Mouse (Mus musculus): Measurements from ENCODE around the gene Lnx2. TPM values are rescaled to one million over a fixed set of nuclear protein-coding genes. Genes with fewer than 3 reads are reported as not detected.

Gene Lnx2
- polyA plus RNA-seq, 1 experiment from 2014 or later: 4.2 TPM

DNA sequence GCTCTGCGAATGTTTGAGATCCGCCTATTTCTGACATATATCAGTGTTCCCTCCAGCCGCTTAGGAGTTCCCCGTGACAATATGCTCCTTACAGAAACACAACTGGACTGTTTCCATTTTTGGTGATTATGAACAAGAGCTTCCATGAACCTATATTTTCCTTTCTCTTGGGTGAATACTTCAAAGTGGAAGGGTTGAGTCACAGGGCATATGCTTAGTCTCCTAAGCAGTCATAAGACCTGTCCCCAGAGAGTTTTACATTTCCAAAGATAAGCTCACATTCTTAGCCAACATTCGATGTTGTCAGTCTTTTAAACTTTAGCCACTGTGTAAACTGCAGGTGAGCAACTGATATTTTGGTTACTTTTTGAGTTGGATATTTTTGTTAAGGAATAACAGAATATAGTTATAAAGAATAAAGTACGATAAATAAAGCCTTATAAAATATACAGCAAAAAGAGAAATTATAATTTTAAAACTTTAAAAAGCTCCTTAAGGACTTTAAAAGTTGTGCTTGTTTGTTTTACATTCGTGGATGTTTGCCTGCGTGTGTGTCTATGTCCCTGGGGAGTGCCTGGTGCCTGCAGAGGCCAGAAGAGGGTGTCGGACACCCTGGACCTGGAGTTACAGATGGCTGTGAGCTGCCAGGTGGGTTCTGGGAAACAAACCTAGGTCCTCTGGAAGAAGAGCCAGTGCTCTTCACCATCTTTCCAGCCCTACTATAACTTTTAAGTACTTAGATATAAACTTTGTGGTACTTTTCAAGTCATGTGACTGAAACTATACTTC is 18.6 kb downstream of the Lnx2 start:
- Histone ChIP-seq H3K27me3 (replicated peaks) (no peaks in the 10 kb centered on the region), H3K9ac (replicated peaks) (no peak overlapping the region), H3K4me3 (replicated peaks) (no peak overlapping the region), H3K4me2 (no peak overlapping the region), H3K9me3 (replicated peaks) (no peaks in the 10 kb centered on the region), H3K27ac (replicated peaks) (no peak overlapping the region), H3K36me3 (no peaks in the 10 kb centered on the region), H3K4me1 (no peaks in the 10 kb centered on the region)
- WGBS: 90% methylated on average over 9 of the region's 9 CpGs
- ATAC-seq (ENCODE audit: low FRiP score): no peak

DNA sequence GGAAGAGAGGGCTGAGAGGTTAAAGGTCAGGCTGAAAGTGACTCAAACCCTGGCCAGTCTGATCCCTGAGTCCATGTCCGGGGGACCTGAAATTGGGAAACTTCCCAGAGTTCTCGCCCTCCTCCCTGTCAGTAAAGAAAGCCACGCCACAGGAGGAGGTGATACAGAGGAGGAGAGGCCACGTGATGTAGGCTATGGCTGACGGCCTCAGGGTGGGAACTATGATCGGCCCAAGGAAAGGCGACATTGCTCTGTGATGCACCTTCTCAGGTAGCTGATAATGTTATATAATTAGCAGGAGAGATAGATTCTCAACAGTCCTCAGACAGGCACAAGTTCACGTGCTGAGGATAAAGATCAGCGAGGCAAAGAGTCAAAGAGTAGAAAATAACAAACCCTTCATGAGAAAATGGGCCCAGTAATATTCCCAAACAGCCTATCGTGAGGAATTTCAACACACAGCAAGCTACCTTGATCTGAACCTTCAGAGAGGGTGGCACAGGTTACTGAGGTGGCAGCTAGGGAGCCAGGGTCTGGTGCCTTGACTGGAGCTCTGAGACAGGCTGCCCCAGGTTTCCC is 19.6 kb downstream of the Lnx2 start:
- H3K9ac ChIP-seq (replicated peaks): no peak overlapping the region
- ATAC-seq (ENCODE audit: low FRiP score): no peak
- H3K4me3 ChIP-seq (replicated peaks): no peak overlapping the region
- no peaks in the 10 kb centered on the region for H3K27me3 ChIP-seq (replicated peaks)
- peaks cover 7% of the 10 kb centered on the region for H3K4me1 ChIP-seq
- H3K36me3 ChIP-seq: no peaks in the 10 kb centered on the region
- H3K27ac ChIP-seq (replicated peaks): no peak overlapping the region
- 92% methylated on average over 10 of the region's 10 CpGs for WGBS
- no peak overlapping the region for H3K4me2 ChIP-seq
- H3K9me3 ChIP-seq (replicated peaks): no peaks in the 10 kb centered on the region

DNA sequence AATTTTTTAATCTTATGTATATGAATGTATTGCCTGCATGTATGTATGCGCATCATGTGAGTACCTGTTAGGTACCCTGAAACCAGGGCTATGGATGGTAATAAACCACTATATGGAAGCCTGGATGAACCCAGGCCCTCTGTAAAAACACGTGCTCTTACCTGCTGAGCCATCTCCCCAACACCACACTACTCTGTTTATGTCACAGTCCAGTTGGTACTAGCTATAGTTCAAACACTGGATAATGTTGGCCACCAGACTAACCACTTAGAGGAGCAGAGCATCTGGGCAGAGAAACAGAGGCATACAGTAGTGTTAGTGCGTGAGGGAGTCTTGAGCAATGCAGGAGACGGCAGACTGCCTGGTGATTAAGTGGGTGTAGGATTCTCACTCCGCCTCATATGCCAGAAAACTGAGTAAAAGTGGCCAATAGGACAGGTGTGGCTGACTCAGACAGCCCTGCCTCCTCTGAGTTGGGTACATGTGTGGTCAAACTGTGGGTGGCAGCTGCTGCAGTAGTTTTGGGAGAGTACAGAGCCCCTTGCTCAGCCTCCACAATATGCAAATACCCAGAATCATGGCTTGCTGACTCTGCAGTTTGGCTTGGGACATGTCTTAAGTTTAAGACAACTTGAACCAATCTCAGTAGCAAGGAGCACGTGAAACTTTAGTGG is 20.7 kb downstream of the Lnx2 start:
- no peak for ATAC-seq (ENCODE audit: low FRiP score)
- no peak overlapping the region for H3K4me3 ChIP-seq (replicated peaks)
- no peaks in the 10 kb centered on the region for H3K36me3 ChIP-seq
- 86% methylated on average over 6 of the region's 6 CpGs for WGBS
- H3K9ac ChIP-seq (replicated peaks): no peak overlapping the region
- H3K27ac ChIP-seq (replicated peaks): no peak overlapping the region
- no peak overlapping the region for H3K4me2 ChIP-seq
- no peaks in the 10 kb centered on the region for H3K27me3 ChIP-seq (replicated peaks)
- H3K9me3 ChIP-seq (replicated peaks): no peaks in the 10 kb centered on the region
- H3K4me1 ChIP-seq: peaks cover 15% of the 10 kb centered on the region

DNA sequence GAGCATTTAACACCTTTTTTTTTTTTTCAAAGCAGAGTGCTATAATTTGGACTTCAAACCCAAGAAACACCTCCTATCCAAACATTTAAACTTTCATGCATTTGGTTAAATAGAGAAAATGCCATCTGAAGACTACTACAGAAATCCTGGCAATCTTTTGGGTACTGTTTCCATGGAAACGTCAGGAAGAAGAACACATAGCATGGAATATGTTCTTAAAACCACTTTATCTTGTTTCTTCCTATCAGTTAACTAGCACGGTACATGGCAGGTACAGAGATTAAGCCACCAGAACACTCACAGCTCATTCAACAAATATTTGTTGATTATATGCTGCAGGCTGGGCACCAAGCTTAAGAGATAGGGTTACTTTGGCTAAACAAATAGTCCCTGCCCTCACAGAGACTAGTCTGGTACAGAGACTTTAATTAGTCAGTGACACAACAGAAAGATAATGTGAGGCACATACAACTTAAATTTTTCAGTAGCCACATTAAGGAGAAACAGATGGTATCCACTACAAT is 21.6 kb downstream of the Lnx2 start:
- ATAC-seq (ENCODE audit: low FRiP score): no peak
- H3K27ac ChIP-seq (replicated peaks): no peak overlapping the region
- no peak overlapping the region for H3K4me3 ChIP-seq (replicated peaks)
- no peaks in the 10 kb centered on the region for H3K9me3 ChIP-seq (replicated peaks)
- 83% methylated on average over 2 of the region's 2 CpGs for WGBS
- no peaks in the 10 kb centered on the region for H3K36me3 ChIP-seq
- peaks cover 15% of the 10 kb centered on the region for H3K4me1 ChIP-seq
- no peaks in the 10 kb centered on the region for H3K27me3 ChIP-seq (replicated peaks)
- no peak overlapping the region for H3K4me2 ChIP-seq
- no peak overlapping the region for H3K9ac ChIP-seq (replicated peaks)

DNA sequence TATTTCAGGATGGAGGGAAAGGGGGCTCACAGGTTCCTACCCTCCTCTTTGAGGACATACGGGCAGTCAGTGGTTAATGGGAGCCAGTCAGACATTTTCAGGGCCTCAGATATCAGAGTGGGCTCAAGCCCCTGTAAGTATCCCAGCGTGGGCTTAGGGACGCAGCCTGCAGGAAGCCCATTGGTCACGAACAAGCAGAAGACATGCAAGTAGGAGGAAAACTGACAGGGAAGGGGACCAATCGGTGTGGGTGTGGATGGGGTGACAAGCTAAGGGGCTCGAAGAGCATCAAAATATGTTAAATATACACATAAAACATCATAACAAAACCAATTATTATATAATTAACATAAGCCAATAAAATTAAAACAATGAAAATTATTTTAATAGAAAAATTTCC is 22.1 kb downstream of the Lnx2 start:
- Histone ChIP-seq H3K4me1 (peaks cover 15% of the 10 kb centered on the region), H3K9ac (replicated peaks) (no peak overlapping the region), H3K4me3 (replicated peaks) (no peak overlapping the region), H3K27me3 (replicated peaks) (no peaks in the 10 kb centered on the region), H3K36me3 (no peaks in the 10 kb centered on the region), H3K27ac (replicated peaks) (no peak overlapping the region), H3K4me2 (no peak overlapping the region), H3K9me3 (replicated peaks) (no peaks in the 10 kb centered on the region)
- 87% methylated on average over 6 of the region's 6 CpGs for WGBS
- ATAC-seq (ENCODE audit: low FRiP score): no peak

DNA sequence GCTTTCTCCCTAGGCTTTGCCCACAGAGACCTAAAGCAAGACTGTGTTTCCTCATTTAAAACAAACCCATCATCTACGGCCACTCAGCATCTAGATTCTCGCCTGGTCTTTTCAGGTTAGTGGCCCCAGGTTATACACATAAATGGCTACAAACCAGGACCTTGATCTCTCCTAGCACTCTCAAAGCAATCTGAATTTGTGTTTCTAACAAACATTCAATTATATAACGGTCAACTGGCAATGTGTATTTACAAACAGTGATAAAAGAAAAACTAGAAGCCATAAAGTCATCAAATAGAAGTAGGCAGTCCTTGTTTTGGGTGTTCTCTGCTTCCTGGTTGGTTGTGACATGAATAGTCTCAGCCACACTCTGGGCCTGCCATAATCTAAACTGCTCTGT is 22.9 kb downstream of the Lnx2 start:
- no peak overlapping the region for H3K9ac ChIP-seq (replicated peaks)
- no peak overlapping the region for H3K4me3 ChIP-seq (replicated peaks)
- H3K9me3 ChIP-seq (replicated peaks): no peaks in the 10 kb centered on the region
- H3K36me3 ChIP-seq: no peaks in the 10 kb centered on the region
- ATAC-seq (ENCODE audit: low FRiP score): no peak
- H3K4me1 ChIP-seq: peaks cover 15% of the 10 kb centered on the region
- WGBS: 83% methylated on average over 3 of the region's 3 CpGs
- H3K27me3 ChIP-seq (replicated peaks): no peaks in the 10 kb centered on the region
- no peak overlapping the region for H3K27ac ChIP-seq (replicated peaks)
- no peak overlapping the region for H3K4me2 ChIP-seq

DNA sequence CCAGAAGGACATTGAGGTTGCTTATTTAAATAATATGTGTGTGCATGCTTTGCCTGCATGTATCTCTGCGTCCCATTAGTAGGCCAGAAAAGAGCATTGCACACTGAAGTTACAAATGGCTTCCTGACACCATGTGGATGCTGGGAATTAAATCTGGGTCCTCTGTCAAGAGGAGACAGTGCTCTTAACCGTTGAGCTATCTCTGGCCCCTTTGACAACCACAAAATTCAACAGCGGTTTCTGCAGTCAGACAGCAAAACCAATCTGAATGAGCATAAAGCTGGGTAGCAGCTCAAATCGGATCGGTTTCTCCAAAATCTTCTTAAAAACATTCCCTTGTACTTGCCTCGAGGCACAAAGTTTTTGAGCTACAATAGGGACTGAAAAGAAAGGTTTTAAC is 23.3 kb downstream of the Lnx2 start:
- ATAC-seq (ENCODE audit: low FRiP score): no peak
- H3K27ac ChIP-seq (replicated peaks): no peak overlapping the region
- 89% methylated on average over 6 of the region's 6 CpGs for WGBS
- H3K9ac ChIP-seq (replicated peaks): no peak overlapping the region
- no peak overlapping the region for H3K4me2 ChIP-seq
- peaks cover 15% of the 10 kb centered on the region for H3K4me1 ChIP-seq
- H3K36me3 ChIP-seq: no peaks in the 10 kb centered on the region
- no peaks in the 10 kb centered on the region for H3K9me3 ChIP-seq (replicated peaks)
- no peak overlapping the region for H3K4me3 ChIP-seq (replicated peaks)
- H3K27me3 ChIP-seq (replicated peaks): no peaks in the 10 kb centered on the region

DNA sequence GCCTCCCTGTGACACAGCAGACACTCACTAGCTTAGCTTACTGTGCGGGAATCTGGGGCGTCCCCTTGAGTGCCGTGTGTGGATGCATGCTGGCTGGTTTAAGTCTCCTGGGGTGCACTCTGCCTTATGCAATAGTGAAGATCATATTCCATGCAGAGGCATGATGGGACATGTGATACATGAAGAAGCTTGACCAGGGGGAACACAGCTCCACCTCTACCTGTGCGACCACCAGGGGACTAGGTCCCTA is 24.2 kb downstream of the Lnx2 start:
- peak; percentile 41; the same call in 1 of the 2 replicates for ATAC-seq (ENCODE audit: low FRiP score)

DNA sequence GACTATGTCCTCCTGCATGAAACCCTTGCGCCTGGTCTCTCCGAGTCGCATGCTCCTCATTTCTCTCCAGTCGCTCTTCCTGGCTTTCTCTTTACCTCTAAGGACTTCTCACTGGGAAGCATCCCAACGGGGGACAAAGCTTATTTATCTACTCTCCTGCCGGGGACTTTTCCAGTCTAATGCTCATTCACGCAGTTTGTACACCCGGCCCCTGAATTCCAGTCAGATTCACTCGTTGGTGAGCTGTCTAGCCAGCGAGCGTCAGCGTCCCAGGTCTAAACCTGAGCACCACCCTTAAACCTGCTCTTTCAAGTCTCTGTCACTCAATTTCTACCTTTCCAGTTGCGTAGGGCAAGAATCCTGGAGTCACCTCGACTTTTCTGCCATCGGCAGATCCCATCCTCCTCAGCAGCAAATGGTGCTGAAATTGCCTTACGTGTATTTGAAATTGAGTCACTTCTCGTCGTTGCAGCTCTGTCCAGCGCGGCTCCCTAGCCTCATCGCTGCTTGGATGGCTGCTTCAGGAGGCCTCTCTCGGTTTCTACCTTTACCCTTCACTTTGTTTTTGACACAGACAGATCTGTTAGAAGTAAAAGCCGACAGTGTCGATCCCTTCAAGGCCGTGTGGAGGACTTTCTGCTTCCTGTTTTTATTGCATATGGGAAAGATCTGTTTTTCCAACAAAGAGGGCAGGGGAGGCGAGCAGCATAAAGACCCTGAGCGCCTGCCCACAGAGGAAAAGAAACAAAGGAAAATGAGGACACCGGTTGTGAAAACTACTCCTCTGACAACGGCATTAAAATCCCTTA is 24.7 kb downstream of the Lnx2 start:
- Histone ChIP-seq H3K4me2 (peak overlapping the region; percentile 7; the same call in 1 of the 2 replicates), H3K27ac (replicated peaks) (no peak overlapping the region), H3K36me3 (no peaks in the 10 kb centered on the region), H3K4me1 (peaks cover 15% of the 10 kb centered on the region), H3K9me3 (replicated peaks) (no peaks in the 10 kb centered on the region), H3K9ac (replicated peaks) (no peak overlapping the region), H3K4me3 (replicated peaks) (no peak overlapping the region), H3K27me3 (replicated peaks) (no peaks in the 10 kb centered on the region)
- no peak for ATAC-seq (ENCODE audit: low FRiP score)
- 45% methylated on average over 29 of the region's 29 CpGs for WGBS

More for the DNA sequence above, 24.2 kb downstream of the Lnx2 start:
- Histone ChIP-seq H3K9ac (replicated peaks) (no peak overlapping the region), H3K27ac (replicated peaks) (no peak overlapping the region), H3K4me1 (peaks cover 15% of the 10 kb centered on the region), H3K36me3 (no peaks in the 10 kb centered on the region), H3K9me3 (replicated peaks) (no peaks in the 10 kb centered on the region), H3K27me3 (replicated peaks) (no peaks in the 10 kb centered on the region), H3K4me3 (replicated peaks) (no peak overlapping the region), H3K4me2 (no peak overlapping the region)
- 49% methylated on average over 4 of the region's 4 CpGs for WGBS

DNA sequence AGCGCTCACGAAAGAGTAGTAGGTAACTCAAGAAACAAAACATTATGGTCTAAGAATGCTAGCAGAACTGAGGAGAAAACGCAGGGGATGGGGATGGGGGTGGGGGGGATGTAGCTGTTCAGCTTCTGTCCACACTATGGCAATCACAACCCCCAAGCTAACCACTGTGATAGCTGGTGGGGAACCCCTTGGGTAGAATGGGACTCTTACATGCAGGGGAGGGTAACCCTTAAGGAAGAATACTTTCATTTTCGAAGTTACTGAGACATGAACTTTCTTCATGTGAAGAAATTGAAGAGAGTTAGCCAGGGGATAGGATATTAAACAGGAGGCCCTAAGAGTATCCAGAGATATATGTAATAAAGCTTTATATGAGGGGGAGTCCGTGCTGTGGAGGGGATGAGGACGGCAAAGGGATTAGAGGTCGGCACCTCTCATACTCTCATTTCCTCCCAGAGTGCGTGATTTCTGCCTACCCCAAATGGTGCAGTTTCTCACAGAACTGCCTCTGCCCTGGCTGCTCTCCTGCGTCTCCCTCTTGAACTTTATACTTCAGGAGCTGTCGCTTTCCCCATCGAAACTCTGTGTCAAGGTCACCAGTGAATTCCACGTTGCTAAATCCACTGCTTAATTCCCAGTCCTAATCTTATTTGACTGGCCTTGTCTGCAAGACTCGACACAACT is 25.4 kb downstream of the Lnx2 start:
- no peaks in the 10 kb centered on the region for H3K36me3 ChIP-seq
- 83% methylated on average over 13 of the region's 13 CpGs for WGBS
- no peak overlapping the region for H3K9ac ChIP-seq (replicated peaks)
- H3K4me3 ChIP-seq (replicated peaks): no peak overlapping the region
- ATAC-seq (ENCODE audit: low FRiP score): no peak
- no peak overlapping the region for H3K27ac ChIP-seq (replicated peaks)
- H3K27me3 ChIP-seq (replicated peaks): no peaks in the 10 kb centered on the region
- peak overlapping the region; percentile 7; the same call in 1 of the 2 replicates for H3K4me2 ChIP-seq
- no peaks in the 10 kb centered on the region for H3K9me3 ChIP-seq (replicated peaks)
- H3K4me1 ChIP-seq: peaks cover 18% of the 10 kb centered on the region

DNA sequence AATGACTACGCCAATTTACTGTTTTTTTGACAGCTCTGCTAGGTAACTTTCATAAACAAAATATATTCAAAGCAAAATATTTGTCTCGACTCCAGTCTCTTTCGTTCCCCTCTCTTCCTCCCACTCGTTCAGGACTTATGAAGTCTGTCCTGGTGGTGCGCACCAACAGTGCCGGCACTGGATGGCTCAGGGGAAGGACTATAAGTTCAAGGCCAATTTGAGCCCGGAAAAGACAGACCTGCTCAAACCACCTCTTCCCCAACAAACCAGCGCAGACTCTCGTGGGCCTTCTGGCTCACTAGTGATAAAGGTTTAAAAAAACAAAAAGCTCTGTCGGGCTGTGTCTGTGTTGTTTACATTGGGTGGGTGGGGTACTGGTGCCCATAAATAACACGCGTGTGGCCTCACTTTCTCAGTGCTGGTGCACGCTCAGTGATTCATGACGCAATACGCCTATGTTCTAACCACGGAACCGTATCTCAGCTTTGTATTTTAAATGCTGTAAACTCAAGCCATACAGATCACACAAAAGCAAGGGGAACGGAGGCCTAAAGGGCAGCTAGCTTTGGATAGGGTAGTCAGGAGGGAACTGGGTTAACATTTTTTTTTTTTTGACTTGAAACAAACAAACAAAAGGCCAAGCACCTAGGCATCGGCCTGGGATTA is 26.7 kb downstream of the Lnx2 start:
- Histone ChIP-seq H3K9ac (replicated peaks) (no peak overlapping the region), H3K27me3 (replicated peaks) (no peaks in the 10 kb centered on the region), H3K36me3 (no peaks in the 10 kb centered on the region), H3K4me3 (replicated peaks) (no peak overlapping the region), H3K4me2 (no peak overlapping the region), H3K27ac (replicated peaks) (no peak overlapping the region), H3K4me1 (peaks cover 21% of the 10 kb centered on the region), H3K9me3 (replicated peaks) (no peaks in the 10 kb centered on the region)
- 66% methylated on average over 19 of the region's 19 CpGs for WGBS
- ATAC-seq (ENCODE audit: low FRiP score): no peak

All from neural tube, embryonic 15.5 days (tissue).